Mouse (Mus musculus): ENCODE data around the gene Rab44. TPM values are rescaled to one million over a fixed set of nuclear protein-coding genes. Genes with fewer than 3 reads are reported as not detected.
"Not testable (repeated sequence)": the region's sequence is repeated elsewhere in the genome, so short reads cannot be mapped to it uniquely, and the experiment has no call there.

Rab44 gene
- polyA plus RNA-seq (2015; fragmentation: Nextera tagmentation; extraction: Ambion mirVana) = 3.4 and 4.5 TPM in 2 replicates

GRCm38 (mm10) chr17:29113591-29114352 lies at the start of gene Rab44:
Gene Rab44, plus strand, starts transcription at chr17:29114145.
- Histone ChIP-seq H3K9me3 (replicated peaks) (no peaks in the 10 kb centered on the region), H3K36me3 (no peaks in the 10 kb centered on the region), H3K9ac (no peak within 1 kb of the TSS), H3K4me3 (replicated peaks) (no peak within 1 kb of the TSS), H3K27me3 (no peaks in the 10 kb centered on the region), H3K4me1 (no peaks in the 10 kb centered on the region), H3K27ac (replicated peaks) (no peak within 1 kb of the TSS), H3K4me2 (replicated peaks) (no peak within 1 kb of the TSS)
- WGBS = 86% methylated on average over 13 of the region's 13 CpGs
- no peak for ATAC-seq (ENCODE audit: insufficient number of reproducible peaks, low FRiP score, low TSS enrichment, low read depth)

- Histone ChIP-seq H3K27ac (replicated peaks) (no peak overlapping the region), H3K4me3 (replicated peaks) (no peak overlapping the region), H3K27me3 (no peaks in the 10 kb centered on the region), H3K4me2 (replicated peaks) (no peak overlapping the region), H3K9me3 (replicated peaks) (no peaks in the 10 kb centered on the region), H3K9ac (no peak overlapping the region), H3K36me3 (no peaks in the 10 kb centered on the region), H3K4me1 (peaks cover 36% of the 10 kb centered on the region)
- no peak for ATAC-seq (ENCODE audit: insufficient number of reproducible peaks, low FRiP score, low TSS enrichment, low read depth)
- WGBS = 76% methylated on average over 21 of the region's 21 CpGs
These were observed 48.6 kb upstream of the Rab44 start for GRCm38 (mm10) chr17:29065245-29065940.

GRCm38 (mm10) chr17:29065971-29066370 lies 48.0 kb upstream of the Rab44 start:
- no peak overlapping the region for H3K27ac ChIP-seq (replicated peaks)
- no peak overlapping the region for H3K4me2 ChIP-seq (replicated peaks)
- peaks cover 36% of the 10 kb centered on the region for H3K4me1 ChIP-seq
- no peak for ATAC-seq (ENCODE audit: insufficient number of reproducible peaks, low FRiP score, low TSS enrichment, low read depth)
- no peaks in the 10 kb centered on the region for H3K9me3 ChIP-seq (replicated peaks)
- H3K4me3 ChIP-seq (replicated peaks) = no peak overlapping the region
- H3K36me3 ChIP-seq = no peaks in the 10 kb centered on the region
- H3K27me3 ChIP-seq = no peaks in the 10 kb centered on the region
- H3K9ac ChIP-seq = no peak overlapping the region
- 90% methylated on average over 3 of the region's 3 CpGs for WGBS

- 86% methylated on average over 3 of the region's 3 CpGs for WGBS
- H3K27me3 ChIP-seq; H3K4me2 ChIP-seq (replicated peaks); H3K4me3 ChIP-seq (replicated peaks); H3K9ac ChIP-seq; H3K9me3 ChIP-seq (replicated peaks); H3K27ac ChIP-seq (replicated peaks); ATAC-seq (ENCODE audit: insufficient number of reproducible peaks, low FRiP score, low TSS enrichment, low read depth); H3K36me3 ChIP-seq: not testable (repeated sequence)
- H3K4me1 ChIP-seq = peaks cover 32% of the 10 kb centered on the region
These were observed 46.5 kb upstream of the Rab44 start for GRCm38 (mm10) chr17:29067416-29067815.

- Histone ChIP-seq H3K9ac (no peak overlapping the region), H3K27ac (replicated peaks) (no peak overlapping the region), H3K4me3 (replicated peaks) (no peak overlapping the region), H3K4me2 (replicated peaks) (no peak overlapping the region), H3K36me3 (no peaks in the 10 kb centered on the region), H3K4me1 (peaks cover 30% of the 10 kb centered on the region), H3K27me3 (no peaks in the 10 kb centered on the region), H3K9me3 (replicated peaks) (no peaks in the 10 kb centered on the region)
- ATAC-seq (ENCODE audit: insufficient number of reproducible peaks, low FRiP score, low TSS enrichment, low read depth) = no peak
- WGBS = 44% methylated on average over 5 of the region's 5 CpGs
These were observed 46.1 kb upstream of the Rab44 start for GRCm38 (mm10) chr17:29067847-29068246.

GRCm38 (mm10) chr17:29069063-29069462 lies 44.9 kb upstream of the Rab44 start:
- Histone ChIP-seq H3K36me3 (no peaks in the 10 kb centered on the region), H3K4me3 (replicated peaks) (no peak overlapping the region), H3K4me1 (peaks cover 27% of the 10 kb centered on the region), H3K27ac (replicated peaks) (peak overlapping the region; percentile 63), H3K9ac (no peak overlapping the region), H3K27me3 (no peaks in the 10 kb centered on the region), H3K9me3 (replicated peaks) (no peaks in the 10 kb centered on the region), H3K4me2 (replicated peaks) (no peak overlapping the region)
- ATAC-seq (ENCODE audit: insufficient number of reproducible peaks, low FRiP score, low TSS enrichment, low read depth) = no peak
- WGBS = 58% methylated on average over 10 of the region's 10 CpGs

- Histone ChIP-seq H3K9ac (no peak overlapping the region), H3K4me3 (replicated peaks) (no peak overlapping the region), H3K4me2 (replicated peaks) (no peak overlapping the region), H3K27me3 (no peaks in the 10 kb centered on the region), H3K36me3 (no peaks in the 10 kb centered on the region), H3K9me3 (replicated peaks) (no peaks in the 10 kb centered on the region), H3K4me1 (peaks cover 21% of the 10 kb centered on the region), H3K27ac (replicated peaks) (no peak overlapping the region)
- no peak for ATAC-seq (ENCODE audit: insufficient number of reproducible peaks, low FRiP score, low TSS enrichment, low read depth)
- 57% methylated on average over 5 of the region's 5 CpGs for WGBS
These were observed 42.1 kb upstream of the Rab44 start for GRCm38 (mm10) chr17:29071820-29072219.

GRCm38 (mm10) chr17:29072701-29073307 lies 41.1 kb upstream of the Rab44 start:
- Histone ChIP-seq H3K27ac (replicated peaks) (0 out of 2 replicates have a peak overlapping the region, but pooled peaks have one; percentile 19), H3K9ac (no peak overlapping the region)
- ATAC-seq (ENCODE audit: insufficient number of reproducible peaks, low FRiP score, low TSS enrichment, low read depth) = no peak; the same call in 1 of the 2 replicates

GRCm38 (mm10) chr17:29073313-29073712 lies 40.6 kb upstream of the Rab44 start:
- no peaks in the 10 kb centered on the region for H3K27me3 ChIP-seq
- WGBS = 44% methylated on average over 5 of the region's 5 CpGs

More at GRCm38 (mm10) chr17:29072701-29073307, 41.1 kb upstream of the Rab44 start:
- Histone ChIP-seq H3K4me1 (peaks cover 21% of the 10 kb centered on the region), H3K4me2 (replicated peaks) (no peak overlapping the region), H3K9me3 (replicated peaks) (no peaks in the 10 kb centered on the region), H3K36me3 (no peaks in the 10 kb centered on the region), H3K27me3 (no peaks in the 10 kb centered on the region), H3K4me3 (replicated peaks) (no peak overlapping the region)
- 17% methylated on average over 11 of the region's 11 CpGs for WGBS

GRCm38 (mm10) chr17:29074085-29074484 lies 39.9 kb upstream of the Rab44 start:
- no peak overlapping the region for H3K4me3 ChIP-seq (replicated peaks)
- no peaks in the 10 kb centered on the region for H3K9me3 ChIP-seq (replicated peaks)
- WGBS = 66% methylated on average over 13 of the region's 13 CpGs
- H3K4me1 ChIP-seq = peaks cover 28% of the 10 kb centered on the region
- no peak overlapping the region for H3K9ac ChIP-seq
- no peak overlapping the region for H3K27ac ChIP-seq (replicated peaks)
- no peak overlapping the region for H3K4me2 ChIP-seq (replicated peaks)
- ATAC-seq (ENCODE audit: insufficient number of reproducible peaks, low FRiP score, low TSS enrichment, low read depth) = no peak
- H3K36me3 ChIP-seq = no peaks in the 10 kb centered on the region
- no peaks in the 10 kb centered on the region for H3K27me3 ChIP-seq

More at GRCm38 (mm10) chr17:29073313-29073712, 40.6 kb upstream of the Rab44 start:
- no peak overlapping the region for H3K4me2 ChIP-seq (replicated peaks)
- H3K4me1 ChIP-seq = peaks cover 25% of the 10 kb centered on the region
- H3K27ac ChIP-seq (replicated peaks) = 0 out of 2 replicates have a peak overlapping the region, but pooled peaks have one; percentile 19
- H3K4me3 ChIP-seq (replicated peaks) = no peak overlapping the region
- no peak for ATAC-seq (ENCODE audit: insufficient number of reproducible peaks, low FRiP score, low TSS enrichment, low read depth)
- H3K9ac ChIP-seq = no peak overlapping the region
- no peaks in the 10 kb centered on the region for H3K9me3 ChIP-seq (replicated peaks)
- no peaks in the 10 kb centered on the region for H3K36me3 ChIP-seq

GRCm38 (mm10) chr17:29076235-29076634 lies 37.7 kb upstream of the Rab44 start:
- no peak for ATAC-seq (ENCODE audit: insufficient number of reproducible peaks, low FRiP score, low TSS enrichment, low read depth)
- Histone ChIP-seq H3K27me3 (peaks cover 4% of the 10 kb centered on the region), H3K9ac (no peak overlapping the region), H3K27ac (replicated peaks) (no peak overlapping the region), H3K4me2 (replicated peaks) (no peak overlapping the region), H3K9me3 (replicated peaks) (no peaks in the 10 kb centered on the region), H3K4me3 (replicated peaks) (no peak overlapping the region), H3K36me3 (no peaks in the 10 kb centered on the region), H3K4me1 (peaks cover 31% of the 10 kb centered on the region)
- WGBS = 75% methylated on average over 8 of the region's 8 CpGs

Data from embryonic facial prominence, embryonic 15.5 days (tissue).